Mouse (Mus musculus): ENCODE results near the gene Sh3d19. TPM values are rescaled to one million over a fixed set of nuclear protein-coding genes. Genes with fewer than 3 reads are reported as not detected.
A peak's percentile ranks its signal among the peaks of the same experiment; 100 is the strongest.

Sh3d19 gene
- polyA plus RNA-seq, 1 experiment from 2014 or later = 14.0 TPM

GRCm38 (mm10) chr3:86016965-86017364 lies 46.1 kb downstream of the Sh3d19 start:
- WGBS = 91% methylated on average over 1 of the region's 1 CpGs
- H3K4me2 ChIP-seq (ENCODE audit: low read length) = no peak overlapping the region

DNA sequence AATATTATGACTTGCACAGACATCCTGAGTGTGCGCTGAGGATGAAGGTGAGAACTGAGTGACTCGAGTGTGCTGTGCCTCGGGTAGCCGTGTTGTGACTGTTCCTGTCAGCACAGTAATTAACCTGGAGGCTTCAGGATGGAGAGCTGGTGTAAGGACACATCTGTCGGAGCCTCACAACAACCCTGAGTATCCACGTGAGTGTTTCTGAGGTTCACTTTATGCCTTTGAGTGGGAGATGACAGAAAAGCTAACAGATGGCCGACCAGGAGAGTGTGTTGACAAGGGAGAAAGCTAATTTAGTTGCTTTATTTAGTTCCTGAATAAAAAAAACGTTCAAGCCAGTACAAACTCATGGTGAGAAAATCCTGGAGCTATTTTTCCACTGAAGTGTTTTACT lies 46.6 kb downstream of the Sh3d19 start:
- Histone ChIP-seq H3K4me1 (ENCODE audit: control insufficient read depth, insufficient read depth, low read depth, low read length) (no peaks in the 10 kb centered on the region), H3K9ac (ENCODE audit: low read depth, low read length) (no peak overlapping the region), H3K9me3 (ENCODE audit: control insufficient read depth, low read length) (no peaks in the 10 kb centered on the region), H3K27me3 (replicated peaks; ENCODE audit: control insufficient read depth, insufficient read depth, low read length) (no peaks in the 10 kb centered on the region), H3K27ac (ENCODE audit: low read depth, low read length) (no peak overlapping the region), H3K4me3 (ENCODE audit: low read length) (no peak overlapping the region), H3K4me2 (ENCODE audit: low read length) (no peak overlapping the region), H3K36me3 (ENCODE audit: control insufficient read depth, insufficient read depth, low read length) (no peaks in the 10 kb centered on the region)
- ATAC-seq = no peak
- WGBS = 70% methylated on average over 8 of the region's 8 CpGs

More at GRCm38 (mm10) chr3:86016965-86017364, 46.1 kb downstream of the Sh3d19 start:
- no peak overlapping the region for H3K9ac ChIP-seq (ENCODE audit: low read depth, low read length)
- no peaks in the 10 kb centered on the region for H3K27me3 ChIP-seq (replicated peaks; ENCODE audit: control insufficient read depth, insufficient read depth, low read length)
- no peak for ATAC-seq
- H3K27ac ChIP-seq (ENCODE audit: low read depth, low read length) = no peak overlapping the region
- no peaks in the 10 kb centered on the region for H3K4me1 ChIP-seq (ENCODE audit: control insufficient read depth, insufficient read depth, low read depth, low read length)
- no peak overlapping the region for H3K4me3 ChIP-seq (ENCODE audit: low read length)
- no peaks in the 10 kb centered on the region for H3K36me3 ChIP-seq (ENCODE audit: control insufficient read depth, insufficient read depth, low read length)
- H3K9me3 ChIP-seq (ENCODE audit: control insufficient read depth, low read length) = no peaks in the 10 kb centered on the region

- Histone ChIP-seq H3K27ac (ENCODE audit: low read depth, low read length) (no peak overlapping the region), H3K4me2 (ENCODE audit: low read length) (no peak overlapping the region), H3K36me3 (ENCODE audit: control insufficient read depth, insufficient read depth, low read length) (no peaks in the 10 kb centered on the region), H3K27me3 (replicated peaks; ENCODE audit: control insufficient read depth, insufficient read depth, low read length) (no peaks in the 10 kb centered on the region), H3K9me3 (ENCODE audit: control insufficient read depth, low read length) (no peaks in the 10 kb centered on the region), H3K4me3 (ENCODE audit: low read length) (no peak overlapping the region), H3K9ac (ENCODE audit: low read depth, low read length) (no peak overlapping the region), H3K4me1 (ENCODE audit: control insufficient read depth, insufficient read depth, low read depth, low read length) (no peaks in the 10 kb centered on the region)
- no peak for ATAC-seq
- WGBS = 95% methylated on average over 16 of the region's 16 CpGs
These were observed 50.2 kb downstream of the Sh3d19 start for GRCm38 (mm10) chr3:86020921-86021650.

GRCm38 (mm10) chr3:86021651-86022050 lies 50.7 kb downstream of the Sh3d19 start:
- Histone ChIP-seq H3K4me1 (ENCODE audit: control insufficient read depth, insufficient read depth, low read depth, low read length) (no peaks in the 10 kb centered on the region), H3K36me3 (ENCODE audit: control insufficient read depth, insufficient read depth, low read length) (no peaks in the 10 kb centered on the region), H3K27me3 (replicated peaks; ENCODE audit: control insufficient read depth, insufficient read depth, low read length) (no peaks in the 10 kb centered on the region), H3K4me3 (ENCODE audit: low read length) (no peak overlapping the region), H3K27ac (ENCODE audit: low read depth, low read length) (no peak overlapping the region), H3K9me3 (ENCODE audit: control insufficient read depth, low read length) (no peaks in the 10 kb centered on the region), H3K9ac (ENCODE audit: low read depth, low read length) (no peak overlapping the region), H3K4me2 (ENCODE audit: low read length) (no peak overlapping the region)
- 65% methylated on average over 4 of the region's 4 CpGs for WGBS
- ATAC-seq = no peak

DNA sequence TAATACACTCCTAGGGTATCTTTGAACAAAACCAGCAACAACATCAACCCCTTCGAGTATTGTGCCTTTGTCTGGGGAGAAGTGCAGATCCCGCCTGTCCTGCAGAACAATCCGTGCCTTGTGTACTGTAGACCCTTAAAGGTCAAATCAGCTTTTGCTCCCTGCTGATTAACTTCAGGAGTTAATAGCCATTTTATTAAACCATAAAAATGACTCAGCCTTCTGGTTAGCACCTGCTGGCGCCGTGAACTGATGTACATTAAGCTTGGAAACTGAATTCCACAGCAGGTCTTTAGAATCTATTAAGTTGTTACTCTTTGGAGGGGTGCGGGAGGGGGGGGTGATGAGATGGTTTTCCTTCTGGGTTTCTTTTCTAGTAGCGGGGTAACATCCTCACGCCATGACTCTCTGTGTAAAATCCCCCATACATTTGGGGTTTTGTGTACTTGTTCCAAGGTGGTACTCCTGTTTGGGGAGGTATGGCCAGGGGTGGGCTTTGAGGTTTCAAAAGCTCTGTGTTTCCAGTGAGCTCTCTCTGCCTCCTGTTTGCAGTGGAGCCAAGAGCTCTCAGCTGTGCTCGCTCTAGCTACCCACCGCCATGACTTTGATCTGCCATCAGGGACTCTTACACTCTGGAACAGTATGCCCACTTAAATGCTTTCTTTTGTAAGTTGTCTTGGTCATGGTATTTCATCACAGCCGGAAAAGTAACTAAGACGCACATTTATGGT lies 53.3 kb downstream of the Sh3d19 start:
- 83% methylated on average over 12 of the region's 12 CpGs for WGBS

DNA sequence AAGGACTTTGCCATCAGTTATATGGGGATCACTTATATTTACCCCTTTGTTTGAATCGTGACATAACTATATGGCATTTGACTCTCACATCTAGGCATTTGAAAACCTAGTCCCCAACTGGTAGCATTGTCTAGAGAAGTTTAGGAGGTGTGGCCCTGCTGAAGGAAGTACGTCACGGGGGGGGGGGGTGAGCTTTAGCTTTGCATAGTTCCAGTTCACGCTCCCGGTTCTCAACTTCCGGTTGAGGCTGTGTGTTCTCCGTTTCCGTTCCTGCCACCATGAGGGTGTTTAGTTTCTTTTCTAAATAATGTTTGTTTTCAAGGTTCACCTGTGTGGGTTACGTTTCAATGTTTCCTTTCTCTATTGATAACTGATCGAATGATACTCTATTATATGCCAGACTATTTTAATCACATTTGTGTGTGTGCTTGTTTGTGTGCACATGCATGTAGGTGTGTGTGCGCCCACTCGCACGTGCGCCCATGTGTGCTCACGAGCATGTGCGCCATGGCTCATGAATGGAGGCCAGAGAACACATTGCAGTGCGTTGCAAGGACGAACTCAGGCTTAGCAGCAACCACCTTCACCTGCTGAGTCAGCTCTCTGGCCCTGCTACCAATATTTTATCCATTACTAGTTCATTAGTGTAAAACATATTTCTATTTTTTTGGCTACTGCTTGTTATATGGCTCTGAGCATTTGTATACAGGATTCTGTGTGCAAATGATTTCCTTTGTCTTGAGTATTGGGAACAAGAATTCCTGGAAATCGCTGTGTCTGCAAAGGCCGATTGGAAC lies 54.6 kb downstream of the Sh3d19 start:
- no peak overlapping the region for H3K27ac ChIP-seq (ENCODE audit: low read depth, low read length)
- no peaks in the 10 kb centered on the region for H3K27me3 ChIP-seq (replicated peaks; ENCODE audit: control insufficient read depth, insufficient read depth, low read length)
- no peak overlapping the region for H3K4me2 ChIP-seq (ENCODE audit: low read length)
- no peak overlapping the region for H3K9ac ChIP-seq (ENCODE audit: low read depth, low read length)
- no peaks in the 10 kb centered on the region for H3K9me3 ChIP-seq (ENCODE audit: control insufficient read depth, low read length)
- H3K4me1 ChIP-seq (ENCODE audit: control insufficient read depth, insufficient read depth, low read depth, low read length) = no peaks in the 10 kb centered on the region
- 94% methylated on average over 20 of the region's 20 CpGs for WGBS
- ATAC-seq = no peak
- H3K4me3 ChIP-seq (ENCODE audit: low read length) = no peak overlapping the region
- no peaks in the 10 kb centered on the region for H3K36me3 ChIP-seq (ENCODE audit: control insufficient read depth, insufficient read depth, low read length)

More for the DNA sequence above, 53.3 kb downstream of the Sh3d19 start:
- Histone ChIP-seq H3K4me3 (ENCODE audit: low read length) (no peak overlapping the region), H3K27ac (ENCODE audit: low read depth, low read length) (no peak overlapping the region), H3K9me3 (ENCODE audit: control insufficient read depth, low read length) (no peaks in the 10 kb centered on the region), H3K36me3 (ENCODE audit: control insufficient read depth, insufficient read depth, low read length) (no peaks in the 10 kb centered on the region), H3K9ac (ENCODE audit: low read depth, low read length) (no peak overlapping the region), H3K27me3 (replicated peaks; ENCODE audit: control insufficient read depth, insufficient read depth, low read length) (no peaks in the 10 kb centered on the region), H3K4me2 (ENCODE audit: low read length) (no peak overlapping the region), H3K4me1 (ENCODE audit: control insufficient read depth, insufficient read depth, low read depth, low read length) (no peaks in the 10 kb centered on the region)
- ATAC-seq = no peak

GRCm38 (mm10) chr3:86028658-86029375 lies 57.9 kb downstream of the Sh3d19 start:
- Histone ChIP-seq H3K9me3 (ENCODE audit: control insufficient read depth, low read length) (no peaks in the 10 kb centered on the region), H3K4me2 (ENCODE audit: low read length) (no peak overlapping the region), H3K27me3 (replicated peaks; ENCODE audit: control insufficient read depth, insufficient read depth, low read length) (no peaks in the 10 kb centered on the region), H3K4me1 (ENCODE audit: control insufficient read depth, insufficient read depth, low read depth, low read length) (no peaks in the 10 kb centered on the region), H3K9ac (ENCODE audit: low read depth, low read length) (no peak overlapping the region), H3K36me3 (ENCODE audit: control insufficient read depth, insufficient read depth, low read length) (no peaks in the 10 kb centered on the region), H3K4me3 (ENCODE audit: low read length) (no peak overlapping the region), H3K27ac (ENCODE audit: low read depth, low read length) (no peak overlapping the region)
- no peak for ATAC-seq
- 88% methylated on average over 15 of the region's 15 CpGs for WGBS

GRCm38 (mm10) chr3:86030566-86030965 lies 59.7 kb downstream of the Sh3d19 start:
- Histone ChIP-seq H3K9me3 (ENCODE audit: control insufficient read depth, low read length) (no peaks in the 10 kb centered on the region), H3K4me1 (ENCODE audit: control insufficient read depth, insufficient read depth, low read depth, low read length) (no peaks in the 10 kb centered on the region), H3K36me3 (ENCODE audit: control insufficient read depth, insufficient read depth, low read length) (no peaks in the 10 kb centered on the region), H3K4me2 (ENCODE audit: low read length) (no peak overlapping the region), H3K27me3 (replicated peaks; ENCODE audit: control insufficient read depth, insufficient read depth, low read length) (no peaks in the 10 kb centered on the region), H3K9ac (ENCODE audit: low read depth, low read length) (no peak overlapping the region), H3K4me3 (ENCODE audit: low read length) (no peak overlapping the region), H3K27ac (ENCODE audit: low read depth, low read length) (no peak overlapping the region)
- WGBS = 56% methylated on average over 4 of the region's 4 CpGs
- ATAC-seq = peak; percentile 27; the same call in 1 of the 2 replicates

All from hindbrain, embryonic 16.5 days (tissue).